Mouse (Mus musculus) kidney, adult 2 months (tissue): ENCODE results near the gene Fgd5.

Experiments
- CTCF ChIP-seq: fragments of 200-500 bp; conservative IDR thresholded peaks from 2 replicates; pipeline ENCODE4 v1.5.1; 2011; ENCODE audit warnings: low read depth, mild to moderate bottlenecking, control low read depth, low read length, moderate library complexity, mixed read lengths; ENCODE audit not compliant: insufficient read depth, insufficient read length
- POLR2A ChIP-seq: fragments of 200-500 bp; IDR thresholded peaks from one replicate; pipeline ENCODE4 v1.6.1; 2011; ENCODE audit warnings: low read depth, low read length, control low read depth

GRCm38 (mm10) chr6:92042055-92042454, 63.4 kb downstream of the Fgd5 start:
- TF ChIP-seq CTCF (no peak), POLR2A (no peak)
